In genomic region chr5:108448785-108449668, GRCm38 (mm10) we compare ENCODE assay signal across 8 mouse cellular contexts. TPM values are rescaled to one million over a fixed set of nuclear protein-coding genes. Genes with fewer than 3 reads are reported as not detected.
DNase-seq lines count a peak whose midpoint lies in the region; ATAC-seq lines count a peak whose summit lies in the region.

Mfsd7a (minus strand) TSS chr5:108448891.

- 13% methylated on average over 24 of the region's 24 CpGs for WGBS in forebrain, embryonic 12.5 days
- 5% methylated on average over 24 of the region's 24 CpGs for WGBS in large intestine, adult 2 months
- WGBS in stomach, embryonic 15.5 days = 11% methylated on average over 24 of the region's 24 CpGs

- intact Hi-C loops in heart, postnatal 14 days (cut with DNase I) = no loop called here

- H3K27ac ChIP-seq in forebrain, embryonic 12.5 days = no peak within 1 kb of the TSS
- peak within 1 kb of the TSS; percentile 28; the same call in 1 of the 2 replicates for H3K27ac ChIP-seq in stomach, embryonic 15.5 days

- H3K4me2 ChIP-seq in forebrain, embryonic 12.5 days = peak within 1 kb of the TSS; percentile 54
- H3K4me2 ChIP-seq in stomach, embryonic 15.5 days = peak within 1 kb of the TSS; percentile 57

- H3K9ac ChIP-seq in forebrain, embryonic 12.5 days = no peak within 1 kb of the TSS
- peak within 1 kb of the TSS; percentile 2; the same call in 1 of the 2 replicates for H3K9ac ChIP-seq in stomach, embryonic 15.5 days

- H3K9me3 ChIP-seq in forebrain, embryonic 12.5 days = no peaks in the 10 kb centered on the region
- no peaks in the 10 kb centered on the region for H3K9me3 ChIP-seq in stomach, embryonic 15.5 days

- peak within 1 kb of the TSS; percentile 29 for H3K4me3 ChIP-seq in forebrain, embryonic 12.5 days (replicated peaks)
- peak within 1 kb of the TSS; percentile 36 for H3K4me3 ChIP-seq in stomach, embryonic 15.5 days (replicated peaks)

- H3K4me1 ChIP-seq in forebrain, embryonic 12.5 days = peaks cover 7% of the 10 kb centered on the region
- 0 out of 2 replicates have a peak, but pooled peaks cover 6% of the 10 kb centered on the region for H3K4me1 ChIP-seq in stomach, embryonic 15.5 days

- ATAC-seq in forebrain, embryonic 12.5 days (ENCODE audit: low FRiP score) = peak; percentile 39; the same call in 1 of the 2 replicates
- peak; percentile 94 for ATAC-seq in megakaryocyte-erythroid progenitor cell, adult 5-6 weeks (replicated peaks; ENCODE audit: low FRiP score, low TSS enrichment, poor library complexity, severe bottlenecking)
- ATAC-seq in stomach, embryonic 15.5 days (ENCODE audit: insufficient read depth, low FRiP score, low read depth) = peak; percentile 94
- ATAC-seq in cerebellum, adult (ENCODE audit: insufficient number of reproducible peaks, low FRiP score, low TSS enrichment) = no peak

- peak; percentile 68 for DNase-seq in 3T3-L1 (ENCODE audit: low read depth, low spot score)
- peak; percentile 81 for DNase-seq in adrenal gland, postnatal 25 days
- peak; percentile 75 to 77 for DNase-seq in heart, postnatal 14 days
- no peak for DNase-seq in large intestine, adult 2 months (ENCODE audit: low read depth, low spot score)

- H3K36me3 ChIP-seq in forebrain, embryonic 12.5 days (replicated peaks) = no peaks in the 10 kb centered on the region
- H3K36me3 ChIP-seq in stomach, embryonic 15.5 days = no peaks in the 10 kb centered on the region

- H3K27me3 ChIP-seq in forebrain, embryonic 12.5 days = peaks cover 43% of the 10 kb centered on the region
- no peaks in the 10 kb centered on the region for H3K27me3 ChIP-seq in stomach, embryonic 15.5 days (replicated peaks)

RNA-seq across cellular contexts. Expression of gene Mfsd7a, which starts in this region (rescaled TPM):
- total RNA-seq in adrenal gland, postnatal 25 days (2021) = 1.1 TPM in 2 replicates
- polyA plus RNA-seq in forebrain, embryonic 12.5 days (2016; fragmentation: Nextera tagmentation; extraction: Ambion mirVana) = 0.10 TPM in 1 of 2 replicates, not detected in the other
- total RNA-seq in heart, postnatal 14 days (2021) = 1 to 10 TPM; 1.1 to 1.4 TPM
- polyA plus RNA-seq in large intestine, adult 2 months (2012; rRNA removed) = 10.5 and 14.6 TPM in 2 replicates
- total RNA-seq in megakaryocyte-erythroid progenitor cell, adult 5-6 weeks (2014; fragmentation: Nextera tagmentation) = 0.22 TPM in 1 of 2 replicates, not detected in the other
- 0.23 TPM in 1 of 2 replicates, not detected in the other for total RNA-seq in megakaryocyte-erythroid progenitor cell, adult 5-6 weeks (2017)
- polyA plus RNA-seq in stomach, embryonic 15.5 days (2015; fragmentation: Nextera tagmentation; extraction: Ambion mirVana) = 0.52 and 0.69 TPM in 2 replicates

Comparison
In these comparisons a context has a peak if more than half of its experiments do, and no peak if none do; other contexts are left out.
1. Peak in ATAC-seq, H3K4me3 ChIP-seq and H3K4me2 ChIP-seq in forebrain, embryonic 12.5 days; RNA of the gene not detected or under 1 TPM.
2. Peak in ATAC-seq in megakaryocyte-erythroid progenitor cell, adult 5-6 weeks; RNA of the gene not detected or under 1 TPM.
3. Peak in ATAC-seq, H3K4me3 ChIP-seq, H3K27ac ChIP-seq, H3K9ac ChIP-seq and H3K4me2 ChIP-seq in stomach, embryonic 15.5 days; RNA of the gene not detected or under 1 TPM.